Mouse (Mus musculus) WW6 (cell line): ENCODE results near the gene Slc30a2.
"Not testable (repeated sequence)": the region's sequence is repeated elsewhere in the genome, so short reads cannot be mapped to it uniquely, and the experiment has no call there.

Source experiments
- DNase-seq: peaks from one replicate; pipeline ENCODE4 v3.0.0-alpha.2; 2013; ENCODE audit warnings: low read depth, low spot score

Slc30a2 gene

GRCm38 (mm10) chr4:134319674-134320073 is 23.3 kb upstream of the Slc30a2 start:
- no peak for DNase-seq

GRCm38 (mm10) chr4:134321524-134321923 is 21.5 kb upstream of the Slc30a2 start:
- no peak for DNase-seq

GRCm38 (mm10) chr4:134324655-134325054 is 18.3 kb upstream of the Slc30a2 start:
- no peak for DNase-seq

GRCm38 (mm10) chr4:134326859-134327530 is 16.0 kb upstream of the Slc30a2 start:
- no peak for DNase-seq

GRCm38 (mm10) chr4:134328151-134328550 is 14.8 kb upstream of the Slc30a2 start:
- no peak for DNase-seq

GRCm38 (mm10) chr4:134328832-134329231 is 14.1 kb upstream of the Slc30a2 start:
- no peak for DNase-seq

GRCm38 (mm10) chr4:134330281-134330680 is 12.7 kb upstream of the Slc30a2 start:
- DNase-seq, result no peak

GRCm38 (mm10) chr4:134341231-134341630 is 1.8 kb upstream of the Slc30a2 start:
- DNase-seq, result not testable (repeated sequence)

- DNase-seq, result no peak
Observed at GRCm38 (mm10) chr4:134342213-134342779, 685 bp upstream of the Slc30a2 start.

GRCm38 (mm10) chr4:134344620-134345019 is 1.6 kb downstream of the Slc30a2 start:
- no peak for DNase-seq

GRCm38 (mm10) chr4:134345802-134346201 is 2.8 kb downstream of the Slc30a2 start:
- DNase-seq, result no peak

GRCm38 (mm10) chr4:134348078-134348477 is 5.1 kb downstream of the Slc30a2 start:
- DNase-seq, result no peak

- no peak for DNase-seq
Observed at GRCm38 (mm10) chr4:134348545-134348944, 5.6 kb downstream of the Slc30a2 start.

GRCm38 (mm10) chr4:134349829-134350228 is 6.8 kb downstream of the Slc30a2 start:
- no peak for DNase-seq

- no peak for DNase-seq
Observed at GRCm38 (mm10) chr4:134350641-134351040, 7.7 kb downstream of the Slc30a2 start.

- DNase-seq, result no peak
Observed at GRCm38 (mm10) chr4:134351329-134352260, 8.6 kb downstream of the Slc30a2 start.

- DNase-seq, result no peak
Observed at GRCm38 (mm10) chr4:134352261-134352707, 9.3 kb downstream of the Slc30a2 start.

- DNase-seq, result no peak
Observed at GRCm38 (mm10) chr4:134352929-134353328, 9.9 kb downstream of the Slc30a2 start.

GRCm38 (mm10) chr4:134353527-134354409 is 10.8 kb downstream of the Slc30a2 start:
- no peak for DNase-seq

GRCm38 (mm10) chr4:134355841-134356452 is 13.0 kb downstream of the Slc30a2 start:
- no peak for DNase-seq
